Mouse (Mus musculus) left cerebral cortex, postnatal 4 days (tissue): ENCODE results near the gene A730015C16Rik. TPM values are rescaled to one million over a fixed set of nuclear protein-coding genes. Genes with fewer than 3 reads are reported as not detected.

Experiments used
- DNase-seq: peaks from one replicate; pipeline ENCODE4 v3.0.0-alpha.2; 2022
- intact Hi-C: fragments of 180-260 bp; cut with DNase I; formaldehyde crosslinking; loops from one replicate; pipeline ENCODE4 v1.15.1; 2025
- total RNA-seq, 2 experiments: library from RNA; stranded (reverse); gene quantifications; 2 replicates each; pipeline ENCODE4 v1.2.3; 2021

The A730015C16Rik gene
- not detected for total RNA-seq

DNA sequence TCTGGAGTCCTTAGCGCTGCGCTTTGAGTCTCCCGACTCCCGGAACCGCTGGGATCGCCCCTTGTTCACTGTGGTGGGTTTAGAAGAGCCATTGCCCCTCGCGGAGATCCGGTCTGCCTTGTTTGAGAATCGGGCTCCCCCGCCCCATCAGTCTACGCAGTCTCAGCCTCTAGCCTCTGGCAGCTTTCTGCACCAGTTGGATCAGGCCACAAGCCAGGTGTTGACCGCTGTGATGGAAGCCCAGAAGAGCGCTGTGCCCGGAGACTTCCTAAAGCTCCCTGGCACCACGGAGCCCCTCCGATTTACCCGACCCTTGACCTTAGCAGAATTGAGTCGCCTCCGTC is at the start of gene A730015C16Rik:
A730015C16Rik (minus strand) TSS at position 115 of the 344 bp plus-strand sequence.
- peak; percentile 39 for DNase-seq
- intact Hi-C loops, result no loop called here

DNA sequence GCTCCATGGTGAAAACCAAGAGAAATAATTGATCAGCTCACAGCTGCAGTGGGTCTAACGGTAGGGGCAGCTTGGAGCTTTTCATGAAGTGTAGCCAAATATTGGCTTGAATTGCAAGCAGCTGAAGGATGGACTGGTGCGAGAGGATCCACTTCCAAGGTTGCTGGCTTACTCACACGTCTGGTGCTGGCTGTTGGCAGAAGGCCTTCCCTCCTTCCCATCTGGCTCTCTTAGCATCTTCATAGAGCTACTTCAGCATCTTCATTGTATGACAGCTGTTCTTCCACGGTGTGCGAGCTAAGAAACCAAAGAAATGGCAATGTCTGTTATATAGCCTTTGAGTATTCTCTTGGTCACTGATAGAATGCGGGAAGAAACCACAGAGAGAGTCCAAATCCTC is 42.5 kb upstream of the A730015C16Rik start:
- intact Hi-C loops, result no loop called here
- peak; percentile 44 for DNase-seq

- DNase-seq, result no peak
- intact Hi-C loops, result no loop called here
Measured at GRCm38 (mm10) chr4:108887456-108887855, 39.0 kb upstream of the A730015C16Rik start.

DNA sequence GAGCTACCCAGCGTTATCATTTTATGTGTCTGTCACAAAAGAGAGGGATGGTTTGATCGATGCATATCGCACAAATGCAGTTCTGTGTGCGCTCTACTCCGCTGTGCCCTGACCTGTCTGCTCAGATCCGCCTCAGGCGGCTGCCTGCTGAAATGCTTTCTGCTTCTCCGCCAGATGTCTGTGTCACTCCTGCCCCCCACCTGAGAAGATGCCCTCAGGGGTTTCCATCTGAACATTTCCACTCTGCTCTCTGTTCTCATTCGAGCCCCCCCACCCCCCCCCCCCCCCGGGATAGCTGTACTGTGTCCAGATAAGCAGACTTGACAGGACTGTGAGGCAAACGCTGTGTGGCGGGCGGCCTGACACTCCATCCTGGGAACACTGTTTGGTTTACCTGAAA is 35.4 kb upstream of the A730015C16Rik start:
- intact Hi-C loops, result no loop called here

DNA sequence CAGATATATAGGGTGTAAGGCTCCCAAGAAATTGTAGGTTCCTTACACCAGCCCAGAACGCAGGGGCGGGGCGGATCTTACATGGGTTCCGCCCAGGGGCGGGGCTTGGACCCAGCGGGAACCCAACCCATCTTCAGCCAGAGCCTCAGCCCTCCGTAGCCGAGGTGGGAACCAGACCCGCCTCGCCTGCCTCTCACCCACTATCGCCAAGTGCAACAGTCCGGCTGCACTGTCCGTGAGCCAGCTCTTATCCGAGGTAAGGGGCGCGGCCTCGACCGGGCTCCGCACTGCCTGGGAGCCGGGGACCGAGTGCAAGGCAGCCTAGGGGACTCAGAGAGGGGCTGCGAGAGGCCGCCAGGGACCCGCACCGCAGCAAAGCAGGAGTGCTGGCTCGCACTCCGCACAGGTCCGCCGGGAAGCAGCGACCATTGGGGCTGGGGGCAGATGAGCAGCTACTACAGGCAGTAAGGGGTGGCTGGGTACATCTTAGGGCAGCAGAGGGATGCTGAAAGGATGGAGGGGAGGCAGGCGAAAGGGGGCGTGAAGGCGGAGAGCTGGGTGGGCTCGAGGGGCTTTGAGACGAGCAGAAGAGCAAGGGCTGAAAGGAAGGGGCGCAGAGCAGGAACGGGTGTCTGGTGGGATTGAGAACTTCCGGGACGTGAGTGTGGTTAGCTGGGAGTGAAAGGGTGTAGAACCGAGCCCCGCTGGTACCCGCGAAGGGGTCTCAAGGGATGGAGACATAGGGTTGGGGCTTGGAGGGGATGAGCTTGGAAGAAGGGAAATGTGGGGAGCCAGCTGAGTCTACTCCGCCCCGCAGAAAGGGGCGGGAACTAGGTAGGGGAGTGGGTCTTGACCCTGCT is 30.8 kb upstream of the A730015C16Rik start, which contains the start of gene Rab3b:
Rab3b (plus strand) TSS at position 101 of the 860 bp plus-strand sequence.
- DNase-seq, result peak; percentile 69
- intact Hi-C loops, result loop anchor here (10.0 kb wide), 2 partner anchors 156 to 276 kb away; no protein-coding TSS in a partner anchor

More for the DNA sequence above, 35.4 kb upstream of the A730015C16Rik start:
- DNase-seq, result peak; percentile 13

DNA sequence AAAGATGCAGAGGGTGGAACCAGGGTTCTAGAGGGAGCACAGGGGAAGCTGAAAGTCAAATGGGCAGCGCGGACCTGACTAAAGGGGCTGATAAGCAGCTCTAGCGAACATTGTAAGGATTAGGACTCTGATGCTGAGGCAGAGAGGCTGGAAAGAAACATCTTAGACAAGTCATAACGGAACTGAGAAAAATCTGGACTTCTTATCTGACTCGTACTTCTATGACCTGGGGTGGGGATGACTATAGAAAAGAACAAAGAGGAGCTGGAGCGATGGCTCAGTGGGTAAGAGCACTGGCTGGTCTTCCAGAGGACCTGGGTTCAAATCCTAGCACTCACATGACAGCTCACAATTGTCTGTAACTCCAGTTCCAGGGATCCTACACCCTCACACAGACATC is 29.5 kb upstream of the A730015C16Rik start:
- no peak for DNase-seq
- intact Hi-C loops, result loop anchor here (10.0 kb wide), 2 partner anchors 157 to 277 kb away; no protein-coding TSS in a partner anchor

- intact Hi-C loops, result loop anchor here (10.0 kb wide), 2 partner anchors 161 to 281 kb away; no protein-coding TSS in a partner anchor
- no peak for DNase-seq
Measured at GRCm38 (mm10) chr4:108873746-108874145, 25.3 kb upstream of the A730015C16Rik start.

- peak; percentile 83 for DNase-seq
- intact Hi-C loops, result loop anchor here (2.0 to 10.0 kb wide), 3 partner anchors 107 to 285 kb away; no protein-coding TSS in a partner anchor
Measured at GRCm38 (mm10) chr4:108869730-108870374, 21.4 kb upstream of the A730015C16Rik start.

- intact Hi-C loops, result no loop called here
- DNase-seq, result no peak
Measured at GRCm38 (mm10) chr4:108866806-108867205, 18.4 kb upstream of the A730015C16Rik start.

- intact Hi-C loops, result no loop called here
Measured at GRCm38 (mm10) chr4:108847715-108848504, 509 bp downstream of the A730015C16Rik start, which contains the start of gene Kti12. Gene Kti12, plus strand, starts transcription at chr4:108847785.

GRCm38 (mm10) chr4:108845824-108846569 is 2.4 kb downstream of the A730015C16Rik start:
- intact Hi-C loops, result no loop called here
- DNase-seq, result no peak

More at GRCm38 (mm10) chr4:108847715-108848504, 509 bp downstream of the A730015C16Rik start, which contains the start of gene Kti12:
- peak; percentile 81 for DNase-seq

- no peak for DNase-seq
- intact Hi-C loops, result no loop called here
Measured at GRCm38 (mm10) chr4:108843336-108843735, 5.1 kb downstream of the A730015C16Rik start.

GRCm38 (mm10) chr4:108841920-108842578 is 6.4 kb downstream of the A730015C16Rik start:
- intact Hi-C loops, result no loop called here
- no peak for DNase-seq

- no peak for DNase-seq
- intact Hi-C loops, result no loop called here
Measured at GRCm38 (mm10) chr4:108838031-108838430, 10.4 kb downstream of the A730015C16Rik start.

GRCm38 (mm10) chr4:108835496-108835895 is 12.9 kb downstream of the A730015C16Rik start:
- no peak for DNase-seq
- intact Hi-C loops, result no loop called here

DNA sequence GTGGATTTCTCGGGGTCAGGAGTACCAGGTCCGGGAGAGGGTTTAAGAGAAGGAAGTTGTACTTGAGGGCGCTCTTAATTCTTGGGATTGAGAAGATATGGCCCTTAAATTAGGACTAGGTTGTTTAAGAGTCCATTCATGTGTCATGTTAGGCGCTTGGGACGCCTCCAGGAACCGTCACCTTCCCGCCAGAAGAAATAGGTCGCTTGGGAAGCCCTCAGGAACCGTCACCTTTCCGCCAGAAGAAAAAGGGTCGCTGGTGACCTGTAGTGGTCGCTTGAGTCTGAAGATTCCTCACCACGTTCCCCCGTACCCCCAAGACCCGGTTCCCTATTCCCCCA is 13.5 kb downstream of the A730015C16Rik start:
- DNase-seq, result peak; percentile 28
- intact Hi-C loops, result no loop called here

DNA sequence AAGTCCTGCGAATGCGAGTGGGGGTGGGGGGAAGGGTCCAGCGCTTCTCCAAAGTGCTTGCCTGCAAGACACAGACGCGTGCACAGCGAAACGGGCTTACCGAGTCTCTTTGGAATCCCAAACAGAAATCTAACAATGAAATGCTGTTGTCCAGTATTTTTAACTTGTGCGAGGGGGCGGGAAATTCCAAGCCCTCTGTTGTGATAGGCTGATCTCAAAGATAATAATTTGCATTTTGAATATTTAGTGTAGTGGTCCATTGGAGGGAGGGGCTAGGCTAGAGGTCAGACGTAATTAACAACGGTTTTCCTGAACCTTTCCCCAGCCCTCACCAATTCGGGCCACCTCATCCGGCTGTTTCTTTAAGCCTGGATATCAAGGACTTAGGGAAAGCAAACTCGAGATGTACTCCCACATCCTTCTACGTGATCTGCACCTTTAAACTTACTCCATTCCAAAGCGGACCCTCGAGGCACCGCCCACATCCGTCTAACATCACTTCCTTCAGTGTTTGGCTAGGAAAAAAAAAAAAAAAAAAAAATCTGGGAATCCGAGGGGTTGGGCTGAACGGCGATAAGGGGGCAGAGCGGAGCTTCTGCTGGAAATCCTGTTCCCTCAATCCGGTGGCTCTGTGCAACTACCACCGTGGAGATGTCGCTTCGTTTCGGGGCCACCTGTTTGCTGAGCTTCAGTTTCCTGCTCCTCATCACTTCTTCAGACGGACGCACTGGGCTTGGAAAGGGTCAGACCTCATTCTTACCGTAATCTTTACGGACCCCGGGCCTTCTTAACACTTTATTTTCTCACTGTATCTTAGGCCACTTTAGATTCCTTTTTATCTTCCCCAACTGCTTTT is 14.1 kb downstream of the A730015C16Rik start, which contains the start of gene Txndc12:
Txndc12 (plus strand) TSS at position 487 of the 856 bp plus-strand sequence.
- DNase-seq, result peak; percentile 87
- intact Hi-C loops, result no loop called here

GRCm38 (mm10) chr4:108833828-108834114 is 14.6 kb downstream of the A730015C16Rik start:
- intact Hi-C loops, result no loop called here
- no peak for DNase-seq
